8 mouse cellular contexts compared by ENCODE assay signal in genomic region chr1:35869381-35870143, GRCm38 (mm10).
DNase-seq lines count a peak whose midpoint lies in the region; ATAC-seq and TF ChIP-seq lines count a peak whose summit lies in the region.

No protein-coding gene starts in this region.

- 0 out of 2 replicates have a peak, but pooled peaks cover 9% of the 10 kb centered on the region for H3K4me1 ChIP-seq in embryonic facial prominence, embryonic 13.5 days
- peaks cover 5% of the 10 kb centered on the region; the same call in 1 of the 2 replicates for H3K4me1 ChIP-seq in liver, embryonic 12.5 days
- no peaks in the 10 kb centered on the region for H3K4me1 ChIP-seq in thymus, adult 2 months (replicated peaks; ENCODE audit: control insufficient read depth, insufficient read depth, low read length)

- WGBS in embryonic facial prominence, embryonic 13.5 days = 42% methylated on average over 17 of the region's 17 CpGs
- WGBS in liver, embryonic 12.5 days (ENCODE audit: insufficient replicate concordance) = 28% methylated on average over 17 of the region's 17 CpGs
- 73% methylated on average over 17 of the region's 17 CpGs for WGBS in thymus, adult 2 months

- no peaks in the 10 kb centered on the region for H3K27me3 ChIP-seq in embryonic facial prominence, embryonic 13.5 days
- no peaks in the 10 kb centered on the region for H3K27me3 ChIP-seq in liver, embryonic 12.5 days (replicated peaks)
- H3K27me3 ChIP-seq in thymus, adult 2 months (ENCODE audit: control insufficient read depth, insufficient read depth, low read length) = no peaks in the 10 kb centered on the region

- DNase-seq in 416B (ENCODE audit: low read depth) (peak; percentile 41), R1 (ENCODE audit: low read depth, low spot score) (peak; percentile 98)
- peak; percentile 81 for DNase-seq in heart, adult 8-10 months (ENCODE audit: low spot score)
- peak; percentile 31 to 74 for DNase-seq in kidney, postnatal 25 days
- DNase-seq in neural tube, embryonic 10.5 days (ENCODE audit: extremely low spot score, low spot score) = peak; percentile 68
- DNase-seq in thymus, adult 2 months = peak; percentile 63

- no peaks in the 10 kb centered on the region for H3K9me3 ChIP-seq in embryonic facial prominence, embryonic 13.5 days
- H3K9me3 ChIP-seq in liver, embryonic 12.5 days (replicated peaks) = no peaks in the 10 kb centered on the region

- no peaks in the 10 kb centered on the region for H3K36me3 ChIP-seq in embryonic facial prominence, embryonic 13.5 days
- H3K36me3 ChIP-seq in liver, embryonic 12.5 days = no peaks in the 10 kb centered on the region
- no peaks in the 10 kb centered on the region for H3K36me3 ChIP-seq in thymus, adult 2 months (ENCODE audit: control insufficient read depth, insufficient read depth, low read length)

- no peak overlapping the region for H3K27ac ChIP-seq in embryonic facial prominence, embryonic 13.5 days
- H3K27ac ChIP-seq in liver, embryonic 12.5 days = no peak overlapping the region
- no peak overlapping the region for H3K27ac ChIP-seq in thymus, adult 2 months (ENCODE audit: control insufficient read depth, insufficient read depth, low read length)

- ATAC-seq in embryonic facial prominence, embryonic 13.5 days (ENCODE audit: insufficient number of reproducible peaks, insufficient read depth, low FRiP score, low TSS enrichment, low read depth) = peak; percentile 71; the same call in 1 of the 2 replicates
- no peak for ATAC-seq in liver, embryonic 12.5 days

- H3K4me2 ChIP-seq in embryonic facial prominence, embryonic 13.5 days = peak overlapping the region; percentile 21
- H3K4me2 ChIP-seq in liver, embryonic 12.5 days = peak overlapping the region; percentile 4; the same call in 1 of the 2 replicates

- no peak overlapping the region for H3K4me3 ChIP-seq in embryonic facial prominence, embryonic 13.5 days
- no peak overlapping the region for H3K4me3 ChIP-seq in liver, embryonic 12.5 days
- no peak overlapping the region for H3K4me3 ChIP-seq in thymus, adult 2 months (ENCODE audit: control insufficient read depth, insufficient read depth, low read length)

- no peak for TF ChIP-seq CTCF in thymus, adult 2 months (IDR thresholded peaks at IDR 0.05; ENCODE audit: borderline replicate concordance, control insufficient read depth, extremely low read depth, insufficient read depth, low read length, poor library complexity)

- H3K9ac ChIP-seq in embryonic facial prominence, embryonic 13.5 days = no peak overlapping the region
- H3K9ac ChIP-seq in liver, embryonic 12.5 days = no peak overlapping the region

- no peak for TF ChIP-seq POLR2A in thymus, adult 2 months (IDR thresholded peaks at IDR 0.05; ENCODE audit: control insufficient read depth, extremely low read depth, insufficient read depth, low read length, poor library complexity)

Comparison
In these comparisons a context has a peak if more than half of its experiments do, and no peak if none do; other contexts are left out.
1. DNase-seq: peak in every context shown above with its lines; median percentile 98 in R1; 81 in heart, adult 8-10 months; 68 in neural tube, embryonic 10.5 days; 63 in thymus, adult 2 months; 52 in kidney, postnatal 25 days; 41 in 416B.